Mouse (Mus musculus): ENCODE results near the gene Rp9.

GRCm38 (mm10) chr9:22449209-22449608 lies 20.3 kb downstream of the Rp9 start:
- TF ChIP-seq CTCF (IDR thresholded peaks at IDR 0.05; ENCODE audit: low read depth) (no peak), EP300 (IDR thresholded peaks at IDR 0.05; ENCODE audit: low read depth) (no peak)
